Mouse (Mus musculus): ENCODE measurements around the gene Tmem59. TPM values are rescaled to one million over a fixed set of nuclear protein-coding genes. Genes with fewer than 3 reads are reported as not detected.

The Tmem59 gene
- polyA plus RNA-seq, 1 experiment from 2014 or later: 338 TPM

DNA sequence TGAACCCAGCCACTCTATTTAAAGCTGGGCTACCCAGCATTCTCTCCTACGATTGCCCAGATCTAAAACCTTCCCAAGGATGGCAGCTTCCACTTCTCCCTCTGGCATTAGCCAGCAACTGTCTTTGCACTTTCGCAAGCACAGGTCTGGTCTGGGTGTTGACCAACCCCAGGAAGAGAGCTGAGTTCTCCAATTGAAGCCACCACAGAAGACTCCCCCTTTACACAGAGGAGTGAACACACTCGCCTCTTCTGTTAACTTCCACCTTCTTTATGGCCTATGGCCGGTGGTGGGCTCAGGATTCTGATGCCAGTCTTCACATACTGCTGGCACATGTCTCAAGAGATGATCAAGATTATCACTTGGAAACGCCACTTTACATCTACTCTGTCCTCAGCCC, 10.4 kb upstream of the Tmem59 start:
- H3K4me1 ChIP-seq (ENCODE audit: control insufficient read depth, insufficient read depth, low read length): no peaks in the 10 kb centered on the region
- 81% methylated on average over 5 of the region's 5 CpGs for whole genome bisulfite sequencing
- no peak for ATAC-seq (replicated peaks; ENCODE audit: extremely low read depth, insufficient read depth, low FRiP score)

DNA sequence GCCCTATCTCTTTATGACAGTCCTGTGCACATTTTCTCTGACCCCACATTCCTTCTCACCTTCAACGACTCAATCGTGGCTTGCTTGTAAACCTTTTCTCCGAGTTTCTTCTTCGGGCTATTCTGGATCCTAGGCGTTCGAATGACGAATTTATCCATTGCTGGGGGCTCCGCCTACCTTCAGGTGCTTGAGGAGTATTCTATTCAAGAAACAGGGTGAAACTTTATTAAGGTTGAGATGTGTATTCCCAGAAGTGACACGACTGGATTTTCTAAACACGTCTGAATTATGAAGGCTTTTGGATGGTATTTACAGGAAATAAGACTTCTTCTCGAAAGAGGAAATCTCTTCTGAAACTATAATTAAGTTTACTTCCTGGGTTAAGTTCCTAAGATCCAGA, 693 bp upstream of the Tmem59 start:
- Histone ChIP-seq H3K9me3 (replicated peaks; ENCODE audit: control insufficient read depth, low read length) (no peaks in the 10 kb centered on the region), H3K4me1 (ENCODE audit: control insufficient read depth, insufficient read depth, low read length) (peaks cover 20% of the 10 kb centered on the region), H3K27ac (ENCODE audit: low read length) (peak overlapping the region; percentile 98), H3K4me2 (ENCODE audit: low read depth, low read length) (peak overlapping the region; percentile 70), H3K4me3 (ENCODE audit: low read length) (peak overlapping the region; percentile 99), H3K27me3 (ENCODE audit: control insufficient read depth, insufficient read depth, low read length) (no peaks in the 10 kb centered on the region), H3K9ac (ENCODE audit: low read length) (peak overlapping the region; percentile 95), H3K36me3 (ENCODE audit: control insufficient read depth, insufficient read depth) (peaks cover 21% of the 10 kb centered on the region; the same call in 1 of the 2 replicates)
- 36% methylated on average over 11 of the region's 11 CpGs for WGBS
- no peak for ATAC-seq (replicated peaks; ENCODE audit: extremely low read depth, insufficient read depth, low FRiP score)

More for the DNA sequence above, 10.4 kb upstream of the Tmem59 start:
- Histone ChIP-seq H3K9ac (ENCODE audit: low read length) (no peak overlapping the region), H3K27me3 (ENCODE audit: control insufficient read depth, insufficient read depth, low read length) (no peaks in the 10 kb centered on the region), H3K4me3 (ENCODE audit: low read length) (no peak overlapping the region), H3K27ac (ENCODE audit: low read length) (no peak overlapping the region), H3K9me3 (replicated peaks; ENCODE audit: control insufficient read depth, low read length) (no peaks in the 10 kb centered on the region), H3K36me3 (ENCODE audit: control insufficient read depth, insufficient read depth) (peaks cover 14% of the 10 kb centered on the region), H3K4me2 (ENCODE audit: low read depth, low read length) (no peak overlapping the region)

DNA sequence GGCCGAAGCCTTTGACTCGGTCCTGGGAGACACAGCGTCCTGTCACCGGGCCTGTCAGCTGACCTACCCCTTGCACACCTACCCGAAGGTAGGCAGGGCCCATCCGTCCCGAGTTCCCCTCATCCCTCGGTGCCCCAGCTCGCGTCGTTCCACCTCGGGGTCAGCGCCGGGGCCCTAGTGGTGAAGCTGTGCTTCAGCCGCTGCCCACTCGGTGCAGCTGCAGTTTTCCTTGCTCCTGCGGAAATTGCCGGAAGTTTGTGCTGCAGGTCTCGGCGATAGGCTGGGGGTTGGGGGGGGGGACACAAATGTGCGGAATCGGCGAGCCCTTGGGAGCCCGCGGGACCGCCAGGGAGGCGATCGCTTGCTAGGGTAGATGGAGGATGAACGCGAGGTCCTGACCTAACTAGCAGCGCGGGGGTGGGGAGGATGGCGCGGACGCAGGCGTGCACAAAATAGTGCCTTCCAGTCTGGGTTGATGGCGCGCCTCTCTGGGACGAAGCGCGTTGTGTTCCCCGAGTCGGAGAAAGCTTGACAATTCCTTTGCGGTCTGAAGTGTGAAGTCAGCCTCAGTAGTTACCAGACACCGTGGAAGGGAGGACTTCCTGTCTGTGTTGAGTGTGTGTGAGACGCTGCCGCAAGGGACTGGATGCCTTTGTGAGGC, 761 bp downstream of the Tmem59 start, which contains the start of gene Tceanc2:
Gene Tceanc2 (minus strand): TSS at position 287 of the 661 bp plus-strand sequence.
- Histone ChIP-seq H3K4me2 (ENCODE audit: low read depth, low read length) (peak within 1 kb of the TSS; percentile 84), H3K27ac (ENCODE audit: low read length) (peak within 1 kb of the TSS; percentile 98), H3K27me3 (ENCODE audit: control insufficient read depth, insufficient read depth, low read length) (no peaks in the 10 kb centered on the region), H3K4me1 (ENCODE audit: control insufficient read depth, insufficient read depth, low read length) (peaks cover 23% of the 10 kb centered on the region), H3K36me3 (ENCODE audit: control insufficient read depth, insufficient read depth) (peaks cover 10% of the 10 kb centered on the region; the same call in 1 of the 2 replicates), H3K4me3 (ENCODE audit: low read length) (peak within 1 kb of the TSS; percentile 99), H3K9me3 (replicated peaks; ENCODE audit: control insufficient read depth, low read length) (no peaks in the 10 kb centered on the region), H3K9ac (ENCODE audit: low read length) (peak within 1 kb of the TSS; percentile 95)
- ATAC-seq (replicated peaks; ENCODE audit: extremely low read depth, insufficient read depth, low FRiP score): peak; percentile 64
- under 1% methylated on average over 47 of the region's 47 CpGs for WGBS

DNA sequence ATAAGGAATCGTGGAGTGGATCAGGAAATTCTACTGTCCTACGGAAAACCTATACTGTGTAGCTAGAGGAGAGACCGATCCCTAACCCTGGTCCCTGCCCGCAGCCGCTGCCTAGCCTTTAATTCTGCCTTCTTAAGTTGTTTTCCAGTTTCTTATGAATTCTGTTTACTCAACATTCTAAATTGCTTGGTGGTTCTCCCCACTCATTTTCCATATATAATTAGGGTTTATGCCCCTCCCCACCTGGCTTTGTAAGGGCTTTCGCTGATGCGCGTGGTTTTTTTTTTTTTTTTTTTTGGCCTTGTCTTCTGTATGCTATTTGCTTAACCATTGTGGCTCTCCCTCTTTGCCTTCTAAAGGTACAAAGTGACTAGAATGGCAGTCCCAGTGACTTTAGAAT, 1.4 kb downstream of the Tmem59 start:
- H3K9ac ChIP-seq (ENCODE audit: low read length): peak overlapping the region; percentile 95
- peak overlapping the region; percentile 84 for H3K4me2 ChIP-seq (ENCODE audit: low read depth, low read length)
- peak overlapping the region; percentile 98 for H3K27ac ChIP-seq (ENCODE audit: low read length)
- no peaks in the 10 kb centered on the region for H3K9me3 ChIP-seq (replicated peaks; ENCODE audit: control insufficient read depth, low read length)
- WGBS: 3% methylated on average over 8 of the region's 8 CpGs
- H3K4me3 ChIP-seq (ENCODE audit: low read length): peak overlapping the region; percentile 99
- peaks cover 9% of the 10 kb centered on the region; the same call in 1 of the 2 replicates for H3K36me3 ChIP-seq (ENCODE audit: control insufficient read depth, insufficient read depth)
- no peak for ATAC-seq (replicated peaks; ENCODE audit: extremely low read depth, insufficient read depth, low FRiP score)
- no peaks in the 10 kb centered on the region for H3K27me3 ChIP-seq (ENCODE audit: control insufficient read depth, insufficient read depth, low read length)
- H3K4me1 ChIP-seq (ENCODE audit: control insufficient read depth, insufficient read depth, low read length): peaks cover 23% of the 10 kb centered on the region

DNA sequence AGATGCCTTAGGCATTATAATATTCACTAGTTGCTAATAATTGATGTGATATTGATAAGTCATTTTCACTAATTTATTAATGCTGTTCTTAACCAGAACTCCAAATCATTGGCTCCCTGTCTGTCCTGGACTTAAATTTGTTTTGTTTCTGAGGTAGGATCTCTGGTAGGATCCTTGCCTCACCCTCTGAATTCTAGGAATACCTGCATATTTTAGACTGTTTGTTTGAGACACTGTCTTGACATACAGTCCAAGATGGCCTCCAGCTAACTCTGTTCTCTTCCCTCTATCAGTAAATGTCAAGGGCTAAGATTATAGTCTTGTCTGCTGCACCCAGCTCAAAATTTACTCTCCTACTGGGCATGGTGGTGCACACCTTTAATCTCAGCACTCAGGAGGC, 2.5 kb downstream of the Tmem59 start:
- Histone ChIP-seq H3K27me3 (ENCODE audit: control insufficient read depth, insufficient read depth, low read length) (no peaks in the 10 kb centered on the region), H3K4me2 (ENCODE audit: low read depth, low read length) (no peak overlapping the region), H3K9ac (ENCODE audit: low read length) (no peak overlapping the region)

DNA sequence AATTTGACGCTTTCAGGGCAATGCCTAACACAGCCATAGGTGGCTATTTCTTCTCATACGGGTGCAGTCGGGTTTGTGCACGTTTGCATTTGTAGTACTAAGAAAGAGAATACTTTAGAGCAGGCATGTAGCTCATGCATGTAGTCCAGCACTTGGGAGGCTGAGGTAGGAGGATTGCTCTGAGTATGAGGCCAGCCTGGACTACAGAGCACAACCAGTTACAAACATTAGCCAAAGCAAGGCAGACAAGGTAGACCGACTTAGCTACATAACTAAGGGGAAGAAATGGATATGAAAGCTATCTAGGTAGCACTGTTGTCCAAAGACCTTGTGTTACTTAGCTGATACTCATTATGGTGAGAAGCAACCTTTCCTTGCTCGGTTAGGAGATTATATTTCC, 3.7 kb downstream of the Tmem59 start:
- no peak overlapping the region for H3K4me3 ChIP-seq (ENCODE audit: low read length)
- H3K9ac ChIP-seq (ENCODE audit: low read length): no peak overlapping the region
- H3K4me2 ChIP-seq (ENCODE audit: low read depth, low read length): no peak overlapping the region
- H3K9me3 ChIP-seq (replicated peaks; ENCODE audit: control insufficient read depth, low read length): no peaks in the 10 kb centered on the region
- H3K27me3 ChIP-seq (ENCODE audit: control insufficient read depth, insufficient read depth, low read length): no peaks in the 10 kb centered on the region
- WGBS: 86% methylated on average over 6 of the region's 6 CpGs
- ATAC-seq (replicated peaks; ENCODE audit: extremely low read depth, insufficient read depth, low FRiP score): no peak
- peaks cover 9% of the 10 kb centered on the region; the same call in 1 of the 2 replicates for H3K36me3 ChIP-seq (ENCODE audit: control insufficient read depth, insufficient read depth)
- H3K27ac ChIP-seq (ENCODE audit: low read length): no peak overlapping the region
- H3K4me1 ChIP-seq (ENCODE audit: control insufficient read depth, insufficient read depth, low read length): peaks cover 33% of the 10 kb centered on the region

More for the DNA sequence above, 2.5 kb downstream of the Tmem59 start:
- Histone ChIP-seq H3K27ac (ENCODE audit: low read length) (no peak overlapping the region), H3K4me1 (ENCODE audit: control insufficient read depth, insufficient read depth, low read length) (peaks cover 28% of the 10 kb centered on the region), H3K9me3 (replicated peaks; ENCODE audit: control insufficient read depth, low read length) (no peaks in the 10 kb centered on the region), H3K36me3 (ENCODE audit: control insufficient read depth, insufficient read depth) (0 out of 2 replicates have a peak, but pooled peaks cover 3% of the 10 kb centered on the region), H3K4me3 (ENCODE audit: low read length) (no peak overlapping the region)
- ATAC-seq (replicated peaks; ENCODE audit: extremely low read depth, insufficient read depth, low FRiP score): no peak

DNA sequence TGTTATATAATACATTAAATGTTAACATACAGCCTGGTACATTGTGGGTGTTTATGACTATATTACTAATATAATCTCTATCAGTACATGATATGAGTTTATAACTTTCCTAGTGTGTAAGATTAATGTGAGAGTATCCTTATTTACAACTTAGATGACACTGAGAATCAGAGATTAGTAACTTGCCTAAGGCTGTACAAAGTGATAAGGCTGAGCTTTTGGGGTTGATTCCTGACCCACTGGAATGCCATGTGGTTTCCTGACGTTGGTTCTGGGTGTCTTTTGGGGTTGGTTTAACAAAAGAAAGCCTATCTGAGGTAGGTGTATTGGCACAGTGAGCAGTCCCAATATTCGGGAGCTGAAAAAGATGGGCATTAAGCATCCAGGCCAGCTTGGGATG, 4.6 kb downstream of the Tmem59 start:
- 60% methylated on average over 2 of the region's 2 CpGs for WGBS

DNA sequence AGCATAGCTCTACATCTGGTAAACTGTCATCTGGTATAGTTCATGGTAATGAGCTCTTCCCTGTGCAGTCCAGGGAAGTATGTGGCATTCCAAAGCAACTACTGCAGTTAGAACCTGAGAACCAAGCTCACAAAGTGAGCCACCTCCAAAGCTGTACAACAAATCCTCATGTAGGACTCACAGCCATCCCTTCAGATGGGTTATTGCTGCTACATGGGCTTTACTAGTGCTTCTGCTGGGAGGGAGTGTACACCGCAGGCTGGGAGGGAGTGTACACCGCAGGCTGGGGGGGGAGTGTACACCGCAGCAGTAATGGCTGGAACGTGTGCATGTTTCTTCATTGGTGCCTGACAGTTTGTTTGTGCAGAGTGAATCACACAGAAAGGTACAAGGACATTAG, 5.0 kb downstream of the Tmem59 start:
- Histone ChIP-seq H3K4me1 (ENCODE audit: control insufficient read depth, insufficient read depth, low read length) (peaks cover 26% of the 10 kb centered on the region), H3K9me3 (replicated peaks; ENCODE audit: control insufficient read depth, low read length) (no peaks in the 10 kb centered on the region), H3K27me3 (ENCODE audit: control insufficient read depth, insufficient read depth, low read length) (no peaks in the 10 kb centered on the region), H3K27ac (ENCODE audit: low read length) (no peak overlapping the region), H3K4me3 (ENCODE audit: low read length) (no peak overlapping the region), H3K9ac (ENCODE audit: low read length) (no peak overlapping the region), H3K36me3 (ENCODE audit: control insufficient read depth, insufficient read depth) (peaks cover 14% of the 10 kb centered on the region; the same call in 1 of the 2 replicates), H3K4me2 (ENCODE audit: low read depth, low read length) (no peak overlapping the region)
- 83% methylated on average over 4 of the region's 4 CpGs for WGBS
- no peak for ATAC-seq (replicated peaks; ENCODE audit: extremely low read depth, insufficient read depth, low FRiP score)

More for the DNA sequence above, 4.6 kb downstream of the Tmem59 start:
- no peak overlapping the region for H3K4me3 ChIP-seq (ENCODE audit: low read length)
- H3K36me3 ChIP-seq (ENCODE audit: control insufficient read depth, insufficient read depth): peaks cover 14% of the 10 kb centered on the region; the same call in 1 of the 2 replicates
- no peaks in the 10 kb centered on the region for H3K9me3 ChIP-seq (replicated peaks; ENCODE audit: control insufficient read depth, low read length)
- no peak overlapping the region for H3K27ac ChIP-seq (ENCODE audit: low read length)
- no peak overlapping the region for H3K4me2 ChIP-seq (ENCODE audit: low read depth, low read length)
- H3K27me3 ChIP-seq (ENCODE audit: control insufficient read depth, insufficient read depth, low read length): no peaks in the 10 kb centered on the region
- ATAC-seq (replicated peaks; ENCODE audit: extremely low read depth, insufficient read depth, low FRiP score): no peak
- H3K9ac ChIP-seq (ENCODE audit: low read length): no peak overlapping the region
- H3K4me1 ChIP-seq (ENCODE audit: control insufficient read depth, insufficient read depth, low read length): peaks cover 26% of the 10 kb centered on the region

DNA sequence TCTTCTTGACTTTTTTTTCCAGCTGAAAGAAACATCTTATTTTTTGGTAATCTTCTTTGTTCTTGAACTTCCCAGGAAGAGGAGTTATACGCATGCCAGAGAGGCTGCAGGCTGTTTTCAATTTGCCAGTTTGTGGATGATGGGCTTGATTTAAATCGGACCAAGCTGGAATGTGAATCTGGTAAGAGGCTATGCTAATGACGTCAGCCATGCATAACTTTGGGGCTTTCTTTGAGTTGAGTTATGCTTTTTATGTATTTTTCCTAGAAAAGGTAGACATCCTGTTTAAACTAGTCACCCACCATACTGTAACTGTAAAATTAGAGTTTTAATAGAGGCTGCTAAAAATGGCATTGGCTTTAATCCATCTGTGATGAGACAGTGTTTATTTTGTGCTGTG, 7.5 kb downstream of the Tmem59 start:
- ATAC-seq (replicated peaks; ENCODE audit: extremely low read depth, insufficient read depth, low FRiP score): no peak

More for the DNA sequence above, 7.5 kb downstream of the Tmem59 start:
- H3K27me3 ChIP-seq (ENCODE audit: control insufficient read depth, insufficient read depth, low read length): no peaks in the 10 kb centered on the region
- peaks cover 18% of the 10 kb centered on the region for H3K4me1 ChIP-seq (ENCODE audit: control insufficient read depth, insufficient read depth, low read length)
- 71% methylated on average over 3 of the region's 3 CpGs for WGBS
- H3K36me3 ChIP-seq (ENCODE audit: control insufficient read depth, insufficient read depth): peaks cover 28% of the 10 kb centered on the region
- no peak overlapping the region for H3K4me2 ChIP-seq (ENCODE audit: low read depth, low read length)
- no peak overlapping the region for H3K4me3 ChIP-seq (ENCODE audit: low read length)
- no peak overlapping the region for H3K27ac ChIP-seq (ENCODE audit: low read length)
- no peak overlapping the region for H3K9ac ChIP-seq (ENCODE audit: low read length)
- no peaks in the 10 kb centered on the region for H3K9me3 ChIP-seq (replicated peaks; ENCODE audit: control insufficient read depth, low read length)

Measured in heart, embryonic 16.5 days (tissue).